Mouse (Mus musculus): Measurements from ENCODE around the gene Gsg1l. TPM values are rescaled to one million over a fixed set of nuclear protein-coding genes. Genes with fewer than 3 reads are reported as not detected.

Gene Gsg1l
- polyA plus RNA-seq, 1 experiment from 2014 or later = 0.55 TPM

GRCm38 (mm10) chr7:126032776-126033209 lies 49.4 kb downstream of the Gsg1l start:
- DNase-seq (ENCODE audit: low spot score) (no peak), ATAC-seq (ENCODE audit: insufficient number of reproducible peaks, low FRiP score, low TSS enrichment, low read depth) (no peak)
- Histone ChIP-seq H3K4me2 (ENCODE audit: low read depth, severe bottlenecking) (no peak overlapping the region), H3K4me1 (ENCODE audit: control insufficient read depth, insufficient read depth, low read length) (peaks cover 2% of the 10 kb centered on the region; the same call in 1 of the 2 replicates), H3K4me3 (ENCODE audit: low read depth, low read length) (no peak overlapping the region), H3K9ac (ENCODE audit: low read length) (no peak overlapping the region), H3K27ac (replicated peaks; ENCODE audit: low read depth, low read length) (no peak overlapping the region), H3K27me3 (ENCODE audit: control insufficient read depth, insufficient read depth, low read length) (no peaks in the 10 kb centered on the region), H3K36me3 (ENCODE audit: control insufficient read depth, insufficient read depth, low read length) (no peaks in the 10 kb centered on the region), H3K9me3 (ENCODE audit: control insufficient read depth, low read length) (no peaks in the 10 kb centered on the region)
- WGBS = 90% methylated on average over 5 of the region's 5 CpGs

- Histone ChIP-seq H3K4me2 (ENCODE audit: low read depth, severe bottlenecking) (no peak overlapping the region), H3K4me1 (ENCODE audit: control insufficient read depth, insufficient read depth, low read length) (no peaks in the 10 kb centered on the region; the same call in 1 of the 2 replicates), H3K4me3 (ENCODE audit: low read depth, low read length) (no peak overlapping the region), H3K36me3 (ENCODE audit: control insufficient read depth, insufficient read depth, low read length) (no peaks in the 10 kb centered on the region), H3K27ac (replicated peaks; ENCODE audit: low read depth, low read length) (no peak overlapping the region), H3K27me3 (ENCODE audit: control insufficient read depth, insufficient read depth, low read length) (no peaks in the 10 kb centered on the region), H3K9me3 (ENCODE audit: control insufficient read depth, low read length) (no peaks in the 10 kb centered on the region), H3K9ac (ENCODE audit: low read length) (no peak overlapping the region)
- DNase-seq (ENCODE audit: low spot score) = no peak
- no peak for ATAC-seq (ENCODE audit: insufficient number of reproducible peaks, low FRiP score, low TSS enrichment, low read depth)
- WGBS = 82% methylated on average over 3 of the region's 3 CpGs
These were observed 49.9 kb downstream of the Gsg1l start for GRCm38 (mm10) chr7:126032365-126032755.

GRCm38 (mm10) chr7:126031598-126032364 lies 50.4 kb downstream of the Gsg1l start:
- no peaks in the 10 kb centered on the region for H3K9me3 ChIP-seq (ENCODE audit: control insufficient read depth, low read length)
- H3K27me3 ChIP-seq (ENCODE audit: control insufficient read depth, insufficient read depth, low read length) = no peaks in the 10 kb centered on the region
- ATAC-seq (ENCODE audit: insufficient number of reproducible peaks, low FRiP score, low TSS enrichment, low read depth) (no peak), DNase-seq (ENCODE audit: low spot score) (no peak)
- no peak overlapping the region for H3K4me2 ChIP-seq (ENCODE audit: low read depth, severe bottlenecking)
- 79% methylated on average over 10 of the region's 10 CpGs for WGBS
- H3K9ac ChIP-seq (ENCODE audit: low read length) = no peak overlapping the region
- H3K4me3 ChIP-seq (ENCODE audit: low read depth, low read length) = no peak overlapping the region
- H3K27ac ChIP-seq (replicated peaks; ENCODE audit: low read depth, low read length) = no peak overlapping the region
- H3K4me1 ChIP-seq (ENCODE audit: control insufficient read depth, insufficient read depth, low read length) = no peaks in the 10 kb centered on the region; the same call in 1 of the 2 replicates
- no peaks in the 10 kb centered on the region for H3K36me3 ChIP-seq (ENCODE audit: control insufficient read depth, insufficient read depth, low read length)

GRCm38 (mm10) chr7:126027410-126027809 lies 54.8 kb downstream of the Gsg1l start:
- no peak for DNase-seq (ENCODE audit: low spot score)
- Histone ChIP-seq H3K27ac (replicated peaks; ENCODE audit: low read depth, low read length) (no peak overlapping the region), H3K4me1 (ENCODE audit: control insufficient read depth, insufficient read depth, low read length) (no peaks in the 10 kb centered on the region), H3K9me3 (ENCODE audit: control insufficient read depth, low read length) (no peaks in the 10 kb centered on the region), H3K4me3 (ENCODE audit: low read depth, low read length) (no peak overlapping the region), H3K9ac (ENCODE audit: low read length) (no peak overlapping the region), H3K4me2 (ENCODE audit: low read depth, severe bottlenecking) (no peak overlapping the region), H3K36me3 (ENCODE audit: control insufficient read depth, insufficient read depth, low read length) (no peaks in the 10 kb centered on the region), H3K27me3 (ENCODE audit: control insufficient read depth, insufficient read depth, low read length) (no peaks in the 10 kb centered on the region)
- WGBS = 59% methylated on average over 1 of the region's 1 CpGs
- ATAC-seq (ENCODE audit: insufficient number of reproducible peaks, low FRiP score, low TSS enrichment, low read depth) = no peak

- no peaks in the 10 kb centered on the region for H3K4me1 ChIP-seq (ENCODE audit: control insufficient read depth, insufficient read depth, low read length)
- no peak overlapping the region for H3K9ac ChIP-seq (ENCODE audit: low read length)
- ATAC-seq (ENCODE audit: insufficient number of reproducible peaks, low FRiP score, low TSS enrichment, low read depth) = no peak
- 55% methylated on average over 5 of the region's 5 CpGs for WGBS
- no peak overlapping the region for H3K4me3 ChIP-seq (ENCODE audit: low read depth, low read length)
- H3K4me2 ChIP-seq (ENCODE audit: low read depth, severe bottlenecking) = no peak overlapping the region
- H3K36me3 ChIP-seq (ENCODE audit: control insufficient read depth, insufficient read depth, low read length) = no peaks in the 10 kb centered on the region
- no peak overlapping the region for H3K27ac ChIP-seq (replicated peaks; ENCODE audit: low read depth, low read length)
- H3K9me3 ChIP-seq (ENCODE audit: control insufficient read depth, low read length) = no peaks in the 10 kb centered on the region
- H3K27me3 ChIP-seq (ENCODE audit: control insufficient read depth, insufficient read depth, low read length) = no peaks in the 10 kb centered on the region
- DNase-seq (ENCODE audit: low spot score) = no peak
These were observed 55.6 kb downstream of the Gsg1l start for GRCm38 (mm10) chr7:126026600-126026999.

GRCm38 (mm10) chr7:126019966-126020365 lies 62.2 kb downstream of the Gsg1l start:
- no peak for DNase-seq (ENCODE audit: low spot score)
- no peaks in the 10 kb centered on the region for H3K36me3 ChIP-seq (ENCODE audit: control insufficient read depth, insufficient read depth, low read length)
- no peak overlapping the region for H3K4me3 ChIP-seq (ENCODE audit: low read depth, low read length)
- no peak for ATAC-seq (ENCODE audit: insufficient number of reproducible peaks, low FRiP score, low TSS enrichment, low read depth)
- 61% methylated on average over 6 of the region's 6 CpGs for WGBS
- peaks cover 16% of the 10 kb centered on the region for H3K4me1 ChIP-seq (ENCODE audit: control insufficient read depth, insufficient read depth, low read length)
- no peaks in the 10 kb centered on the region for H3K9me3 ChIP-seq (ENCODE audit: control insufficient read depth, low read length)
- no peak overlapping the region for H3K4me2 ChIP-seq (ENCODE audit: low read depth, severe bottlenecking)
- no peaks in the 10 kb centered on the region for H3K27me3 ChIP-seq (ENCODE audit: control insufficient read depth, insufficient read depth, low read length)
- no peak overlapping the region for H3K27ac ChIP-seq (replicated peaks; ENCODE audit: low read depth, low read length)
- H3K9ac ChIP-seq (ENCODE audit: low read length) = no peak overlapping the region

GRCm38 (mm10) chr7:126019321-126019720 lies 62.9 kb downstream of the Gsg1l start:
- Histone ChIP-seq H3K4me2 (ENCODE audit: low read depth, severe bottlenecking) (no peak overlapping the region; the same call in 1 of the 2 replicates), H3K36me3 (ENCODE audit: control insufficient read depth, insufficient read depth, low read length) (no peaks in the 10 kb centered on the region), H3K4me1 (ENCODE audit: control insufficient read depth, insufficient read depth, low read length) (peaks cover 16% of the 10 kb centered on the region), H3K9me3 (ENCODE audit: control insufficient read depth, low read length) (no peaks in the 10 kb centered on the region), H3K9ac (ENCODE audit: low read length) (no peak overlapping the region), H3K27me3 (ENCODE audit: control insufficient read depth, insufficient read depth, low read length) (no peaks in the 10 kb centered on the region), H3K4me3 (ENCODE audit: low read depth, low read length) (no peak overlapping the region), H3K27ac (replicated peaks; ENCODE audit: low read depth, low read length) (peak overlapping the region; percentile 36; the same call in 1 of the 2 replicates)
- 15% methylated on average over 9 of the region's 9 CpGs for WGBS
- DNase-seq (ENCODE audit: low spot score) = peak; percentile 46
- ATAC-seq (ENCODE audit: insufficient number of reproducible peaks, low FRiP score, low TSS enrichment, low read depth) = no peak

GRCm38 (mm10) chr7:126017455-126017854 lies 64.8 kb downstream of the Gsg1l start:
- Histone ChIP-seq H3K36me3 (ENCODE audit: control insufficient read depth, insufficient read depth, low read length) (no peaks in the 10 kb centered on the region), H3K4me1 (ENCODE audit: control insufficient read depth, insufficient read depth, low read length) (peaks cover 23% of the 10 kb centered on the region), H3K4me3 (ENCODE audit: low read depth, low read length) (no peak overlapping the region), H3K27me3 (ENCODE audit: control insufficient read depth, insufficient read depth, low read length) (no peaks in the 10 kb centered on the region), H3K9ac (ENCODE audit: low read length) (no peak overlapping the region), H3K9me3 (ENCODE audit: control insufficient read depth, low read length) (no peaks in the 10 kb centered on the region), H3K27ac (replicated peaks; ENCODE audit: low read depth, low read length) (no peak overlapping the region), H3K4me2 (ENCODE audit: low read depth, severe bottlenecking) (no peak overlapping the region)
- WGBS = 94% methylated on average over 4 of the region's 4 CpGs
- ATAC-seq (ENCODE audit: insufficient number of reproducible peaks, low FRiP score, low TSS enrichment, low read depth) (no peak), DNase-seq (ENCODE audit: low spot score) (no peak)

All from limb, embryonic 11.5 days (tissue).